Mouse (Mus musculus): ENCODE measurements around the gene 4930562C15Rik. TPM values are rescaled to one million over a fixed set of nuclear protein-coding genes. Genes with fewer than 3 reads are reported as not detected.

The 4930562C15Rik gene
- polyA plus RNA-seq (2015; fragmentation: Nextera tagmentation; extraction: Ambion mirVana): 0.12 and 0.14 TPM in 2 replicates

GRCm38 (mm10) chr16:4835191-4835590 lies at the start of gene 4930562C15Rik:
Gene 4930562C15Rik, plus strand, starts transcription at chr16:4835416.

GRCm38 (mm10) chr16:4789810-4790559 lies 45.2 kb upstream of the 4930562C15Rik start, which contains the start of gene Cdip1:
Gene Cdip1, minus strand, starts transcription at chr16:4790292.

DNA sequence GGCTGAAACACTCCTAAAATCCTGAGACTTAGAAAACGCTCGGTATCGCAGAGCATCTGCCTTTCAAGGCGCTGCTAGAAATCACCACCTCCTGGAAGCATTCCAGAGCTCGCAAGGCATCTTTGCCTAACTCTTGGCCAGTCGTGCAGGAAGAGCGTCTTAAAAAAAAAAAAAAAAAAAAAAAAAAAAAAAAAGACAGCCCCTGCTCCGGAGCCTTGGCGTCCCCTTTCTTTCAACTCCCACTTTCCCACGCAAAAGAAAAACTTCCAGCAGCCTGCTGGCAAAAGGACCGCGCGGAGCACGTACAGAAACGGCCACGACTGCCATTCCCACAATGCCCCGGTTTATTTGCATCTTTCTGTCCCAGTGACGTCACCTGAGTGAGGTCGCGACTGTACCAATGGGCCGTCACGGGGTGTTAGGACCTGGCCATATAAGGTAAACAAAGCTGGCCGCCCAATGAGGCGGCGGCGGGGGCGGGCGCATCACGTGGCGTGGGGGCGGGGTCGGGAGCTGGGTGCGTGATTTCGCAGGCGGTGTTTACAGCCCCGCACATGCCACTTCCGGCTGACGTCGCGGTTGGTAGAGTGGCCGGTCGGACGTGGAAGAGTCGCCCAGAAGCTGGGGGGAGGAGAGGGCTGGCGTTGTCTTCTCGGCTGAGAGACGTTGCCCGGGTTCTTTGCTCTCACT lies 45.1 kb downstream of the 4930562C15Rik start, which contains the start of gene Ubald1:
Ubald1 (minus strand) TSS at position 180 of the 690 bp plus-strand sequence.

DNA sequence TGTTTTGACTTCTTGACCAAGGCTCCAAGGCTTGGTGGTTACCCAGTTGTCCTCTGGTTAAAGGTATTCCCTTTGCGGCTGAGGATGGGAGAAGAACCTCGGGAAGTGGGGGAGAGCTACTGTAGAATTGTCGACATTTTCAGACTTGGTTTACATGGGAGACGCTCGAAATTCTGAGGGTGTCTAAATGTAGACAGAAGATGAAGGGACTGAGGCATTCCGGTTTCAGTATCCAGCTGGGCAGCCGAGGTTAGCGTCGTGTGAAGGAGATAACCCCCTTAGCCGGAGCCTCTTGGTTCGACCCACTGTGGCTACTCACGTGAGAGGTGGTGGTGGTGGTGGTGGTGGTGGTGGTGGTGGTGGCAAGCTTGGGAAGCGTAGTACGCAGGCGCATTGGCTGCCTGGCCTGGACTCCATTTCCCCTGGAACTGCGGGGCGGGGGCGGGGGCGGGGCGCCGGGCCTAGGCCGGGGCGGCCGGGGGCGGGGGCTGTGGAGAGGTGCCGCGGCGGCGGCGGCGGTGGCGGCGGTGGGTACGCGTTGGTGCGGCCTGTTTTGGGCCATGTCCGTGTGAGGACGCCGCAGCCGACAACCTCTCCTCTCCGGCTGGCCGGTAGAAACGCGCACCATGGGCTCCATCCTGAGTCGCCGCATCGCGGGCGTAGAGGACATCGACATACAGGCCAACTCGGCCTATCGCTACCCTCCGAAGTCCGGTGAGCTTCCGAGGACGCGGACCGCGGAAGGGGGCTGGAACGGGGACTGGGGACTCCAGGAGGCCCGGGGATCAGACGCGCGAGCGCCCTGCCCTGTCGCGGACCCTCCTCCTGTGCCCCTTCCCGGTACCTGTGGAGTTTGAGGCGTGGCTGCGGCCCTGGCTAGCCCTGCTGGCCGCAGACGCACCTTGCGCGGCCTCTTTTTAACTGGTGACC lies 50.8 kb downstream of the 4930562C15Rik start, which contains the start of gene Mgrn1:
Mgrn1 (plus strand) TSS at position 490 of the 930 bp plus-strand sequence.

Other genes with a start within 250 kb of the 4930562C15Rik start
- gene Glis2, start 240.7 kb upstream of the 4930562C15Rik start, polyA plus RNA-seq (2015; fragmentation: Nextera tagmentation; extraction: Ambion mirVana): 12.3 and 14.4 TPM in 2 replicates
- 110 and 139 TPM in 2 replicates for gene Pam16, start 210.4 kb upstream of the 4930562C15Rik start, polyA plus RNA-seq (2015; fragmentation: Nextera tagmentation; extraction: Ambion mirVana)
- 5.5 and 7.0 TPM in 2 replicates for gene Vasn, start 195.5 kb upstream of the 4930562C15Rik start, polyA plus RNA-seq (2015; fragmentation: Nextera tagmentation; extraction: Ambion mirVana)
- 92.8 and 95.1 TPM in 2 replicates for gene Dnaja3, start 195.4 kb upstream of the 4930562C15Rik start, polyA plus RNA-seq (2015; fragmentation: Nextera tagmentation; extraction: Ambion mirVana)
- gene Coro7, start 155.6 kb upstream of the 4930562C15Rik start, polyA plus RNA-seq (2015; fragmentation: Nextera tagmentation; extraction: Ambion mirVana): 6.4 and 9.4 TPM in 2 replicates
- gene Nmral1, start 116.1 kb upstream of the 4930562C15Rik start, polyA plus RNA-seq (2015; fragmentation: Nextera tagmentation; extraction: Ambion mirVana): 9.6 and 11.7 TPM in 2 replicates
- gene Hmox2, start 109.1 kb upstream of the 4930562C15Rik start, polyA plus RNA-seq (2015; fragmentation: Nextera tagmentation; extraction: Ambion mirVana): 58.7 and 65.2 TPM in 2 replicates
- gene Cdip1, start 45.1 kb upstream of the 4930562C15Rik start, polyA plus RNA-seq (2015; fragmentation: Nextera tagmentation; extraction: Ambion mirVana): 121 and 134 TPM in 2 replicates
- gene Ubald1, start 44.9 kb downstream of the 4930562C15Rik start, polyA plus RNA-seq (2015; fragmentation: Nextera tagmentation; extraction: Ambion mirVana): 34.4 and 37.2 TPM in 2 replicates
- gene Mgrn1, start 50.8 kb downstream of the 4930562C15Rik start, polyA plus RNA-seq (2015; fragmentation: Nextera tagmentation; extraction: Ambion mirVana): 61.0 and 64.5 TPM in 2 replicates
- 82.1 and 91.1 TPM in 2 replicates for gene Nudt16l1, start 103.3 kb downstream of the 4930562C15Rik start, polyA plus RNA-seq (2015; fragmentation: Nextera tagmentation; extraction: Ambion mirVana)
- 20.7 and 21.9 TPM in 2 replicates for gene Anks3, start 128.8 kb downstream of the 4930562C15Rik start, polyA plus RNA-seq (2015; fragmentation: Nextera tagmentation; extraction: Ambion mirVana)
- not detected in 2 replicates for gene Sept12, start 162.4 kb downstream of the 4930562C15Rik start, polyA plus RNA-seq (2015; fragmentation: Nextera tagmentation; extraction: Ambion mirVana)
- gene Smim22, start 171.9 kb downstream of the 4930562C15Rik start, polyA plus RNA-seq (2015; fragmentation: Nextera tagmentation; extraction: Ambion mirVana): 1.2 and 1.6 TPM in 2 replicates
- gene Rogdi, start 178.1 kb downstream of the 4930562C15Rik start, polyA plus RNA-seq (2015; fragmentation: Nextera tagmentation; extraction: Ambion mirVana): 24.9 and 29.7 TPM in 2 replicates
- 56.4 and 61.8 TPM in 2 replicates for gene Glyr1, start 214.4 kb downstream of the 4930562C15Rik start, polyA plus RNA-seq (2015; fragmentation: Nextera tagmentation; extraction: Ambion mirVana)
- 10.1 and 10.9 TPM in 2 replicates for gene Ubn1, start 214.6 kb downstream of the 4930562C15Rik start, polyA plus RNA-seq (2015; fragmentation: Nextera tagmentation; extraction: Ambion mirVana)

All from skeletal muscle tissue, postnatal 0 days (tissue).